Mouse (Mus musculus) heart, postnatal 0 days (tissue): ENCODE measurements around the gene Pip5k1b.

Experiments used
- CTCF ChIP-seq: IDR thresholded peaks from 2 replicates; pipeline ENCODE4 v1.5.1; 2016; ENCODE audit warnings: antibody characterized with exemption, control low read depth, low read depth
- EP300 ChIP-seq: IDR thresholded peaks from 2 replicates; pipeline ENCODE4 v1.6.1; 2016; ENCODE audit warnings: antibody characterized with exemption, low read depth

GRCm38 (mm10) chr19:24454451-24454850, 101.2 kb downstream of the Pip5k1b start:
- TF ChIP-seq CTCF, result no peak
- no peak for TF ChIP-seq EP300
